Mouse (Mus musculus): ENCODE data around the gene Olfr1248.
"Not testable (repeated sequence)": the region's sequence is repeated elsewhere in the genome, so short reads cannot be mapped to it uniquely, and the experiment has no call there.

Gene Olfr1248

GRCm38 (mm10) chr2:89618145-89618544 is at the start of gene Olfr1248:
Gene Olfr1248 (minus strand): TSS chr2:89618245.
- not testable (repeated sequence) for DNase-seq (ENCODE audit: low spot score in 2 of 2)

- no peak for DNase-seq (ENCODE audit: low spot score in 2 of 2)
Measured at GRCm38 (mm10) chr2:89661367-89661766, 43.3 kb upstream of the Olfr1248 start, which contains the start of gene Olfr1250. Gene Olfr1250 (minus strand): TSS chr2:89661467.

- no peak for DNase-seq (ENCODE audit: low spot score in 2 of 2)
Measured at GRCm38 (mm10) chr2:89634883-89635282, 16.8 kb upstream of the Olfr1248 start, which contains the start of gene Olfr1249. Gene Olfr1249 (minus strand): TSS chr2:89634983.

- DNase-seq (ENCODE audit: low spot score in 2 of 2): no peak
Measured at GRCm38 (mm10) chr2:89614030-89614429, 4.0 kb downstream of the Olfr1248 start, which contains the start of gene Olfr1247. Gene Olfr1247 (minus strand): TSS chr2:89614130.

- DNase-seq (ENCODE audit: low spot score in 2 of 2): no peak
Measured at GRCm38 (mm10) chr2:89593057-89593456, 25.0 kb downstream of the Olfr1248 start, which contains the start of gene Olfr1246. Gene Olfr1246 (minus strand): TSS chr2:89593157.

GRCm38 (mm10) chr2:89578347-89578746 is 39.7 kb downstream of the Olfr1248 start, which contains the start of gene Olfr1245:
Gene Olfr1245 (minus strand): TSS chr2:89578447.
- no peak for DNase-seq (ENCODE audit: low spot score in 2 of 2)

Data from urinary bladder, adult 18-20 months (tissue).